Mouse (Mus musculus) small intestine, adult 2 months (tissue): ENCODE data around the gene Apold1.

ENCODE experiments used
- CTCF ChIP-seq: fragments of 200-500 bp; IDR thresholded peaks from 2 replicates; pipeline ENCODE4 v1.5.1; 2012; ENCODE audit warnings: low read depth, mild to moderate bottlenecking, control low read depth, inconsistent platforms, low read length, moderate library complexity, mixed read lengths; ENCODE audit not compliant: insufficient replicate concordance, insufficient read length; ENCODE audit errors: extremely low read depth
- POLR2A ChIP-seq: fragments of 200-500 bp; IDR thresholded peaks from 2 replicates; pipeline ENCODE4 v1.6.1; 2012; ENCODE audit warnings: low read depth, mild to moderate bottlenecking, control low read depth, inconsistent platforms, low read length, moderate library complexity

GRCm38 (mm10) chr6:134998781-134999180, 17.3 kb downstream of the Apold1 start:
- no peak for TF ChIP-seq POLR2A
- no peak for TF ChIP-seq CTCF
